Mouse (Mus musculus) kidney, adult 18-20 months (tissue): ENCODE data around the gene Nupl1.

ENCODE experiments used
- DNase-seq: peaks from one replicate; pipeline ENCODE4 v3.0.0; 2021

The Nupl1 gene

GRCm38 (mm10) chr14:60143234-60143633, 108.0 kb downstream of the Nupl1 start:
- DNase-seq, result no peak

- no peak for DNase-seq
Measured at GRCm38 (mm10) chr14:60138339-60138738, 112.9 kb downstream of the Nupl1 start.

DNA sequence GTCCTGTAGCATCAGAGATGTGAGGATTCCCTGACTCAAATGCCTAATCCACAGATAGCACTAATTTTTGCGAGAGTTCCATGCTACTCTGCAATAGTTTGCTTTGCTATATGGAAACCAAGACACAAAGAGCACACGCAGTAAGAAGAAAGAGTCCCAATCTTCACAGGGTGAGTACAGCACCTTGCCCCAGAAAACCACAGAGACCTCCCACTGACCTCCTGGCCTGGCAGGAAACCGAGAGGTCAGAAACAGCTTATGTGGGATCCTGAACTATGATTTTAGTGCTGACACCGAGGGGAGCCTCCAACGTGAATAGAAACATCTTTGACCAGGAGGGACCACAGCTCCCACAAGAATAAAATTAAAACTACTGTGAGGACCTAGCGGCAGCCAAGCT, 113.4 kb downstream of the Nupl1 start:
- DNase-seq, result no peak

GRCm38 (mm10) chr14:60135801-60136200, 115.4 kb downstream of the Nupl1 start:
- no peak for DNase-seq

DNA sequence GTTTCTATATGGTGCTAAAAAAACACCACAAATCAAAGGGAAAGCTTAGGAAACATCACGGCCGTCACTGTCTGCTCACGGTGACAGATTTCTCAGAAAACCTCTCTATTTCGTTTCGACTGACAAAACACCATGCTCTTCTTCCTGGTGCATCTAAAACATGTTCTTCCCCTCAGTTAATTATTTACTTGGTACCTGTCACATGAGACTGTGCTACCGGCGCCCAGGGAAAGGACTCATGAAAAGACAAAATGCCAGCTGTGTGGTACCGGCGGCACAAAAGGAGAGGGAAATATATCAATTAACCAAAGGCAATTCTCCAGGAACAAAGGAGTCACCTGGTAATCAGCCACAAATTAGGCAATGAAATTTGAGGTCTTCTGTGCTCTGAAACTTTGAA, 116.5 kb downstream of the Nupl1 start:
- DNase-seq, result no peak
